Mouse (Mus musculus): ENCODE measurements at regions not wholly inside any gene's neighbourhood (a gene's known extent, or its start where the extent isn't known, plus 50 kb on each side); places are given as distances from the start of the nearest gene placed in this dataset.

DNA sequence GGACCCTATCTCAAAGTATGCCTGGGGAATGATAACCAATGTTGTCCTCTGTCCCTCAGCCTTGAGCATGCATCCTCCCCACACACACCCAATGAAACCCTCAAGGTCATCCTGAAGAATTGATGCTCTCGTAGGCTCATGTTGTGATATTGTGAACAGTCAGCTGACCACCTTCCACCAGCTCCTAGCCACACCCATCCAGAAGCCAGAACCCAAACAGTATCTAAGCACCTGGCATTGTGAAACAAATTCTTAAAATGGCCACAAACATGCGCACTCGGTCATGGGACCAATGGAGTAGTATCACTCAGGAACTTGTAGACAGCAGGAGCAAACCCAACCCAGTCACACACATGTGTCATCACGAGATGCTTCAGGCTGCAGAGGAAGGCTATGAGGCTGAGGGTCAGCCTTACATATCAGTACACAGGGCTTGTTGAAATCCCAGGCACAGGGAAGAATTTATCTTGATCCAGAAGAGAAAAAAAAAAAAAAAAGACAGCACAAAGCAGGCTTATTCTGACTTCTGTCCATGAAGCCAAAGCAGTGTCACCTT lies 307.4 kb upstream of the Pabpc6 start:
- 57% methylated on average over 4 of the region's 4 CpGs for WGBS (ENCODE audit: insufficient replicate concordance)
- H3K9ac ChIP-seq, result no peak overlapping the region
- ATAC-seq (ENCODE audit: low read depth), result no peak

DNA sequence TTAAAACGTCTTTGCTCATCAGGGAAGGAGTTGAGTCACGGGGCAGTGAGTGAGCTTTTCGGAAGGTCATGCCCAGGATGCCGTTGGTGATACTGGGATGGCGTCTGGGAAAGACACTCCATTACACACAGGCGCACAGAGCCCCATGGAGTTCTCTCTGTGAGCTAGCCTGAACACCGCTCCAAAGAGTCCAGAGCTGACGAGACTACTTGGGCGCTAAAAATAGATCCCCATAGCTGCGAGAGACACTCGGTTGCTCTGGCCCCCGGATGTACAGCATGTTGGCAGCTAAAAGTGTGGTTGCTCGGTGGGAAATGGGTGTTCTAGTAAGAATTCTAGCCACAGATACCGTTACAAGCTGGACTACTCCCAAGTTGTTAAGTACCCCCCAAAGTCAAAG lies 306.5 kb upstream of the Pabpc6 start:
- no peak for ATAC-seq (ENCODE audit: low read depth)
- Histone ChIP-seq H3K4me2 (no peak overlapping the region), H3K4me1 (replicated peaks) (0 out of 2 replicates have a peak, but pooled peaks cover 4% of the 10 kb centered on the region), H3K9ac (no peak overlapping the region), H3K36me3 (no peaks in the 10 kb centered on the region), H3K9me3 (replicated peaks) (no peaks in the 10 kb centered on the region), H3K27me3 (no peaks in the 10 kb centered on the region), H3K4me3 (replicated peaks) (no peak overlapping the region), H3K27ac (no peak overlapping the region)
- WGBS (ENCODE audit: insufficient replicate concordance), result 51% methylated on average over 14 of the region's 14 CpGs
- no peak for DNase-seq

More for the DNA sequence above, 307.4 kb upstream of the Pabpc6 start:
- Histone ChIP-seq H3K27me3 (no peaks in the 10 kb centered on the region), H3K4me2 (no peak overlapping the region), H3K4me1 (replicated peaks) (0 out of 2 replicates have a peak, but pooled peaks cover 4% of the 10 kb centered on the region), H3K4me3 (replicated peaks) (no peak overlapping the region), H3K9me3 (replicated peaks) (no peaks in the 10 kb centered on the region), H3K27ac (no peak overlapping the region), H3K36me3 (no peaks in the 10 kb centered on the region)
- DNase-seq, result no peak

DNA sequence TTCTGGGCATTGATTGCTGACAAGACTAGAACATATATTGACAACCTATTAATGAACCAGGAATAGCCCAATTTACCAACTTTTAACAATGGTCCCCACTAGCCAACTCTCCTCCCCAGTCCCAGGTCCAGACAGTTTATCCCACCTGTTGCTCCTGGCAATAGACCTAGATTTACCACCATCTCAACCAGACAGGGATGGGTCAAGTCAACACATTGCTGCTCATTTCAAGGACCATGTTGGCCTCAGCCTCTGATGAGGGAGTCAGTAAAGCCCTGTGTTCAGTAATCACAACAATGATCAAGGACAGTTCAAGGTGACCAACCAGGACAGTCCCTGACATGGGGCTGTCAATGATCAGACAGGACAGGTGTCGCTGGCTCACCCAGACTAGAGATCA lies 305.6 kb upstream of the Pabpc6 start:
- H3K36me3 ChIP-seq, result no peaks in the 10 kb centered on the region
- no peak overlapping the region for H3K4me2 ChIP-seq
- no peak overlapping the region for H3K9ac ChIP-seq
- ATAC-seq (ENCODE audit: low read depth), result no peak
- 59% methylated on average over 1 of the region's 1 CpGs for WGBS (ENCODE audit: insufficient replicate concordance)
- 0 out of 2 replicates have a peak, but pooled peaks cover 4% of the 10 kb centered on the region for H3K4me1 ChIP-seq (replicated peaks)
- H3K27ac ChIP-seq, result no peak overlapping the region
- no peak overlapping the region for H3K4me3 ChIP-seq (replicated peaks)
- H3K9me3 ChIP-seq (replicated peaks), result no peaks in the 10 kb centered on the region
- DNase-seq, result no peak
- no peaks in the 10 kb centered on the region for H3K27me3 ChIP-seq

DNA sequence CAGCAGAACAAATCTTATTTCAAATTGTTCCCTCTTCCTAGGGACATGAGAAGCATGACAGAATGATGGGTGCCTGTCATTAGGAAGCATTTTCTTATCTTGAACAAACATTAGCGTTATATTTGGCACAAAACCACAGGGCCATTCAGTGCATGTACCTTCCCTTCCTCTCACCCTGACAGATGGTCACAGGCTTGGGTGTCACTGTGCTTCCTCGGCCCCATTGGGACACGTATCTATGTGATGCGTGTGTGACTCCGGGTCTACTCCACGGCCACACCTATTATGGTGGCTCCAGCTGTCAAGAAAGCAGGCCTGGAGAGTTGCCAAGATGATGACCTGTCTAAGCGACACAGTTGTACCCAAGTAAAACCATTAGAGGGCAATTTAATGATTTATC lies 298.5 kb upstream of the Pabpc6 start:
- DNase-seq, result peak; percentile 2
- Histone ChIP-seq H3K27ac (no peak overlapping the region), H3K9ac (no peak overlapping the region), H3K9me3 (replicated peaks) (no peaks in the 10 kb centered on the region), H3K4me3 (replicated peaks) (no peak overlapping the region), H3K27me3 (no peaks in the 10 kb centered on the region), H3K4me2 (no peak overlapping the region), H3K36me3 (no peaks in the 10 kb centered on the region), H3K4me1 (replicated peaks) (no peaks in the 10 kb centered on the region)
- WGBS (ENCODE audit: insufficient replicate concordance), result 14% methylated on average over 7 of the region's 7 CpGs
- ATAC-seq (ENCODE audit: low read depth), result peak; percentile 66; the same call in 1 of the 2 replicates

- H3K27ac ChIP-seq, result no peak overlapping the region
- H3K9me3 ChIP-seq (replicated peaks), result no peaks in the 10 kb centered on the region
- no peaks in the 10 kb centered on the region for H3K4me1 ChIP-seq (replicated peaks)
- DNase-seq, result no peak
- no peak overlapping the region for H3K4me3 ChIP-seq (replicated peaks)
- 56% methylated on average over 10 of the region's 10 CpGs for WGBS (ENCODE audit: insufficient replicate concordance)
- ATAC-seq (ENCODE audit: low read depth), result no peak
- H3K36me3 ChIP-seq, result no peaks in the 10 kb centered on the region
- H3K9ac ChIP-seq, result no peak overlapping the region
- H3K4me2 ChIP-seq, result no peak overlapping the region
- no peaks in the 10 kb centered on the region for H3K27me3 ChIP-seq
These were observed 293.4 kb upstream of the Pabpc6 start for GRCm38 (mm10) chr17:9962893-9963436.

- Histone ChIP-seq H3K4me3 (replicated peaks) (no peak overlapping the region), H3K9me3 (replicated peaks) (peaks cover 4% of the 10 kb centered on the region; the same call in 1 of the 2 replicates), H3K4me1 (replicated peaks) (no peaks in the 10 kb centered on the region), H3K9ac (no peak overlapping the region), H3K36me3 (no peaks in the 10 kb centered on the region), H3K4me2 (no peak overlapping the region), H3K27me3 (no peaks in the 10 kb centered on the region), H3K27ac (no peak overlapping the region)
- no peak for DNase-seq
- WGBS (ENCODE audit: insufficient replicate concordance), result 52% methylated on average over 3 of the region's 3 CpGs
- ATAC-seq (ENCODE audit: low read depth), result no peak
These were observed 279.6 kb upstream of the Pabpc6 start for GRCm38 (mm10) chr17:9948985-9949667.

DNA sequence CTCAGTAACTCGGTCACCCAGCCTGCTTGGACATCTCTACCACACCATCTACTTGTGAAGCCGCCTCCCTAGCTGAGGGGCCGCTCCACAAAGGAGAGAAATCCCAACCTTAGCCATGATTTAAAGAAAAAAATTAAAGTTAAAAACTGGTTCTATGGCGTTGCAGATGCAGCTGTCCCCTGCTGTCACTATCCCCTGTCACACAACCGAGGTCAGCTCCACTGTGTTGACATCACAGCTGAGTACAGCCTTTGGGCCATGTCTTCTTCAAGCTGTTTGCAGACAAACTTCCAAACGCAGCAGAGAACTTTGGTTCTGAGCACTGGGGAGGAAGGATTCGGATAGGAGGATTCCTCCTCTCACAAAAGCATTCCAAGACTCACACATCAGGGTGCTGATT lies 278.1 kb upstream of the Pabpc6 start:
- 62% methylated on average over 7 of the region's 7 CpGs for WGBS (ENCODE audit: insufficient replicate concordance)

GRCm38 (mm10) chr17:9944513-9944912 lies 275.0 kb upstream of the Pabpc6 start:
- Histone ChIP-seq H3K4me3 (replicated peaks) (no peak overlapping the region), H3K4me2 (no peak overlapping the region), H3K36me3 (no peaks in the 10 kb centered on the region), H3K27ac (no peak overlapping the region), H3K9ac (no peak overlapping the region), H3K9me3 (replicated peaks) (no peaks in the 10 kb centered on the region), H3K27me3 (no peaks in the 10 kb centered on the region), H3K4me1 (replicated peaks) (no peaks in the 10 kb centered on the region)
- 67% methylated on average over 8 of the region's 8 CpGs for WGBS (ENCODE audit: insufficient replicate concordance)
- ATAC-seq (ENCODE audit: low read depth) (no peak), DNase-seq (no peak)

More for the DNA sequence above, 278.1 kb upstream of the Pabpc6 start:
- ATAC-seq (ENCODE audit: low read depth), result no peak
- no peak for DNase-seq
- Histone ChIP-seq H3K4me1 (replicated peaks) (no peaks in the 10 kb centered on the region), H3K27me3 (no peaks in the 10 kb centered on the region), H3K9me3 (replicated peaks) (peaks cover 4% of the 10 kb centered on the region; the same call in 1 of the 2 replicates), H3K36me3 (no peaks in the 10 kb centered on the region), H3K4me2 (no peak overlapping the region), H3K4me3 (replicated peaks) (no peak overlapping the region), H3K27ac (no peak overlapping the region), H3K9ac (no peak overlapping the region)

- Histone ChIP-seq H3K9me3 (replicated peaks) (no peaks in the 10 kb centered on the region), H3K4me2 (no peak overlapping the region), H3K36me3 (no peaks in the 10 kb centered on the region), H3K9ac (no peak overlapping the region), H3K27me3 (no peaks in the 10 kb centered on the region), H3K27ac (no peak overlapping the region), H3K4me3 (replicated peaks) (no peak overlapping the region), H3K4me1 (replicated peaks) (no peaks in the 10 kb centered on the region)
- 66% methylated on average over 4 of the region's 4 CpGs for WGBS (ENCODE audit: insufficient replicate concordance)
- ATAC-seq (ENCODE audit: low read depth) (no peak), DNase-seq (no peak)
These were observed 272.7 kb upstream of the Pabpc6 start for GRCm38 (mm10) chr17:9942171-9942570.

DNA sequence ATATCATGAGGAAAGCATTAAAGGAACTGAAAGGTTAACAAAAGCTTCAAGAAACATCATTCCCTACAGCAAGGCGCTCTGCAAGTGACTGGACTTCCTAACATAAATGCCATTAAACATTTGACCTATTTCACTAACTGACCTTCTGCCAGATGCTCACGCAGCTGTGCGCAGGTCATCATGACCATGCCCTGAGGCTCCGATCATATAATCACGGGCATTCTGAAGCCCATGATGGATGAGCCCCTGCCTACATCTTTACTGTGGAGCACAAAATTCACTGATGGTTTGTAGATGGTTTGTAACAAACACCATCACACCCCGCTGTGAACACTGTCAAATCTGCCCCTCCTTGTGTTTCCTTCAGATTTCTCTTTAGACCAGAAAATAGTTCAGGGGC lies 270.1 kb upstream of the Pabpc6 start:
- no peak for ATAC-seq (ENCODE audit: low read depth)
- WGBS (ENCODE audit: insufficient replicate concordance), result 72% methylated on average over 6 of the region's 6 CpGs
- no peak for DNase-seq

DNA sequence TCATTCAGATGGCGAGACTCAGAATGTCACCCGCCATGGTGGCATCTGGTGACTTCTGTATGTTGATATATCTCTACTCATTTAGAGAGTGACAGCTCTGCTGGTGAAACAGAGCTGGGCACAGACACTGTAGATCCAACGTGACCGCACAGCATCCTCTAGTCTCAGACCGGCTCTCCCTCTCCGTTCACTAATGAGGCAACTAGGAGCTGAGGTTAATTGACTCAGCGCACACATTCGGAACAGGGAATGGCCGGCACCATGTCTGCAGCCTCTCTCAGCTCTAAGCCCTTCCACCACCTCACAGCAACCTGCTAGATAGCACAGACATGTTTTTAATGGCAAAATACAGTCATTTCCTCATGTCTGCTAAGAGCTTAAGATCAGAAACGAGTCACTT lies 268.9 kb upstream of the Pabpc6 start:
- DNase-seq (no peak), ATAC-seq (ENCODE audit: low read depth) (no peak)
- Histone ChIP-seq H3K27ac (no peak overlapping the region), H3K27me3 (no peaks in the 10 kb centered on the region), H3K9ac (no peak overlapping the region), H3K9me3 (replicated peaks) (no peaks in the 10 kb centered on the region), H3K4me2 (no peak overlapping the region), H3K36me3 (no peaks in the 10 kb centered on the region), H3K4me3 (replicated peaks) (no peak overlapping the region), H3K4me1 (replicated peaks) (no peaks in the 10 kb centered on the region)
- WGBS (ENCODE audit: insufficient replicate concordance), result 76% methylated on average over 10 of the region's 10 CpGs

More for the DNA sequence above, 270.1 kb upstream of the Pabpc6 start:
- Histone ChIP-seq H3K36me3 (no peaks in the 10 kb centered on the region), H3K9me3 (replicated peaks) (no peaks in the 10 kb centered on the region), H3K4me1 (replicated peaks) (no peaks in the 10 kb centered on the region), H3K27ac (no peak overlapping the region), H3K4me3 (replicated peaks) (no peak overlapping the region), H3K4me2 (no peak overlapping the region), H3K9ac (no peak overlapping the region), H3K27me3 (no peaks in the 10 kb centered on the region)

DNA sequence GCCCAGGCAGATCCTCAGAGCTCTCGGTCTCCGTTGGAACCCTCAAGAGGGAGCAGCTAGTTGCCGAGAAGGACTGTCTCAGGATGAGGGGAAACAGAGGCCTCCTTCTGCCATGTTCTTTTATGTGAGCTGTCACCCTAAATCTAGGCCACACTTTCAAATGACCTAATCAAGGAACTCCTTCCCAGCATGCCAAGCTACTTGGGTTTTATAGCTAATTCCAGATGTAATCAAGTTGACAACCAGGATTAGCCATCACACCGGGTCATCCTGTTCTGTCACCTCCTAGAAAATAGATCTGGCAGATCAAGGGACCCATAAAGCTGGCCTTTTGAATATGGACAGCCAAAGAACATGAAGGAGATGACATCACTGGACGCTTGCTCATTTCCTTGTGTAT lies 267.7 kb upstream of the Pabpc6 start:
- Histone ChIP-seq H3K36me3 (no peaks in the 10 kb centered on the region), H3K4me2 (no peak overlapping the region), H3K9me3 (replicated peaks) (no peaks in the 10 kb centered on the region), H3K4me3 (replicated peaks) (no peak overlapping the region), H3K27ac (no peak overlapping the region), H3K27me3 (no peaks in the 10 kb centered on the region), H3K4me1 (replicated peaks) (no peaks in the 10 kb centered on the region), H3K9ac (no peak overlapping the region)
- ATAC-seq (ENCODE audit: low read depth), result no peak
- 73% methylated on average over 5 of the region's 5 CpGs for WGBS (ENCODE audit: insufficient replicate concordance)
- no peak for DNase-seq
